Mouse (Mus musculus): ENCODE measurements around the gene Il9r.

DNA sequence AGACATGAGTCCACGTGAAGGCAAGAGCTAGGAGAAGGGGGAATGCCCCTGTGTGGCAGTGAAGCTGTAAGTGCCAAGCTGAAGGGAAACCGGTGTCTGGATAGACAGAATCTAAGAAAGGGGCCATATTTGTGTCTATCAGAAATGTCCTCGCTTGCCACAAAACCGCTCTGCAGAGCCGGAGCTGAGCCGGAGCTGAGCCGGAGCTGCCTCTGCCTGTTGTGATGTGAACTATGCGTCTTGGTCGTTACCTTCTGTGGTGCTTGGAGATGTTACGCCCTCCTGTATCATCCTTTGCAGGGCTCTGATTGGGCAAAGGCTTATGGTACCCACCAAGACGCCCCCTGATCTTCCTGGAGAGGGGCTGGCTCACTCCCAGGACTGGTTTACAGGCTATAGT, 50.5 kb downstream of the Il9r start:
- TF ChIP-seq GATA1 (IDR thresholded peaks at IDR 0.05; ENCODE audit: borderline replicate concordance, low read length) (no peak), FLI1 (IDR thresholded peaks at IDR 0.05; ENCODE audit: low read length) (no peak)
